ENCODE assay signal across 22 mouse cellular contexts in genomic region chr5:52975557-52976088, GRCm38 (mm10).
A peak's percentile ranks its signal among the peaks of the same experiment; 100 is the strongest.
DNase-seq lines count a peak whose midpoint lies in the region; ATAC-seq and TF ChIP-seq lines count a peak whose summit lies in the region.
"Had no signal": no experiment of that assay in that cellular context is flagged by ENCODE, and none has a peak within 500 bp of the region (broad histone marks: within the 10 kb centered on the region; RNA-seq: fewer than 3 reads in every experiment).

No protein-coding gene starts in this region.

- H3K9ac ChIP-seq in lung, embryonic 14.5 days: no peak overlapping the region
- H3K9ac ChIP-seq in intestine, embryonic 16.5 days (ENCODE audit: low read depth, low read length): no peak overlapping the region
- no peak overlapping the region for H3K9ac ChIP-seq in kidney, postnatal 0 days (ENCODE audit: low read depth, low read length)
- no peak overlapping the region for H3K9ac ChIP-seq in midbrain, embryonic 13.5 days (replicated peaks)
- H3K9ac ChIP-seq: embryonic facial prominence, embryonic 15.5 days; heart, embryonic 15.5 days; hindbrain, embryonic 14.5 days; limb, embryonic 12.5 days; neural tube, embryonic 15.5 days had no signal

- no peak overlapping the region for H3K4me3 ChIP-seq in lung, embryonic 14.5 days (ENCODE audit: low read depth, low read length)
- H3K4me3 ChIP-seq in lung, adult 2 months (replicated peaks; ENCODE audit: extremely low read depth, low read depth, low read length): no peak overlapping the region
- H3K4me3 ChIP-seq in intestine, embryonic 16.5 days (ENCODE audit: low read length): no peak overlapping the region
- no peak overlapping the region for H3K4me3 ChIP-seq in kidney, postnatal 0 days (replicated peaks; ENCODE audit: low read depth, low read length)
- no peak overlapping the region for H3K4me3 ChIP-seq in midbrain, embryonic 13.5 days (replicated peaks)
- H3K4me3 ChIP-seq: embryonic facial prominence, embryonic 15.5 days; gastrocnemius, adult 2 months; heart, embryonic 15.5 days; left cerebral cortex, adult 2 months; limb, embryonic 12.5 days; neural tube, embryonic 15.5 days had no signal

- H3K27me3 ChIP-seq in lung, embryonic 14.5 days (ENCODE audit: insufficient read depth, low read length): no peaks in the 10 kb centered on the region
- no peaks in the 10 kb centered on the region for H3K27me3 ChIP-seq in intestine, embryonic 16.5 days (replicated peaks; ENCODE audit: control insufficient read depth, insufficient read depth, low read length)
- H3K27me3 ChIP-seq in kidney, postnatal 0 days (ENCODE audit: insufficient read depth, low read length): no peaks in the 10 kb centered on the region
- H3K27me3 ChIP-seq in midbrain, embryonic 13.5 days: no peaks in the 10 kb centered on the region
- H3K27me3 ChIP-seq: embryonic facial prominence, embryonic 15.5 days; heart, embryonic 15.5 days; limb, embryonic 12.5 days; neural tube, embryonic 15.5 days had no signal

- 0 out of 2 replicates have a peak, but pooled peaks cover 7% of the 10 kb centered on the region for H3K4me1 ChIP-seq in lung, embryonic 14.5 days (ENCODE audit: insufficient read depth)
- no peaks in the 10 kb centered on the region for H3K4me1 ChIP-seq in lung, adult 2 months (ENCODE audit: control insufficient read depth, insufficient read depth, low read length)
- no peaks in the 10 kb centered on the region for H3K4me1 ChIP-seq in intestine, embryonic 16.5 days (ENCODE audit: control insufficient read depth, insufficient read depth, low read length)
- no peaks in the 10 kb centered on the region for H3K4me1 ChIP-seq in kidney, postnatal 0 days (replicated peaks; ENCODE audit: insufficient read depth, low read length)
- peaks cover 4% of the 10 kb centered on the region; the same call in 1 of the 2 replicates for H3K4me1 ChIP-seq in midbrain, embryonic 13.5 days (replicated peaks)
- H3K4me1 ChIP-seq: embryonic facial prominence, embryonic 15.5 days; neural tube, embryonic 15.5 days had no signal

- H3K9me3 ChIP-seq in lung, embryonic 14.5 days (ENCODE audit: low read depth, low read length): no peaks in the 10 kb centered on the region; the same call in 1 of the 2 replicates
- no peaks in the 10 kb centered on the region for H3K9me3 ChIP-seq in intestine, embryonic 16.5 days (ENCODE audit: control insufficient read depth, low read length)
- H3K9me3 ChIP-seq in kidney, postnatal 0 days (replicated peaks; ENCODE audit: low read length): no peaks in the 10 kb centered on the region
- no peaks in the 10 kb centered on the region for H3K9me3 ChIP-seq in midbrain, embryonic 13.5 days
- H3K9me3 ChIP-seq: embryonic facial prominence, embryonic 15.5 days; heart, embryonic 15.5 days; limb, embryonic 12.5 days; neural tube, embryonic 15.5 days had no signal

- TF ChIP-seq POLR2A in lung, adult 2 months (IDR thresholded peaks at IDR 0.05; ENCODE audit: borderline replicate concordance, extremely low read depth, low read depth, low read length): no peak

- 45% methylated on average over 8 of the region's 8 CpGs for WGBS in lung, embryonic 14.5 days
- 55% methylated on average over 8 of the region's 8 CpGs for whole genome bisulfite sequencing in lung, adult 2 months
- WGBS in intestine, embryonic 16.5 days: 64% methylated on average over 8 of the region's 8 CpGs
- WGBS in kidney, postnatal 0 days: 46% methylated on average over 8 of the region's 8 CpGs
- WGBS in midbrain, embryonic 13.5 days: 74% methylated on average over 8 of the region's 8 CpGs

- H3K36me3 ChIP-seq in lung, embryonic 14.5 days (ENCODE audit: insufficient read depth): no peaks in the 10 kb centered on the region
- no peaks in the 10 kb centered on the region for H3K36me3 ChIP-seq in intestine, embryonic 16.5 days (ENCODE audit: control insufficient read depth, insufficient read depth, low read length)
- H3K36me3 ChIP-seq in kidney, postnatal 0 days (ENCODE audit: insufficient read depth, low read length): no peaks in the 10 kb centered on the region
- H3K36me3 ChIP-seq in midbrain, embryonic 13.5 days: no peaks in the 10 kb centered on the region
- H3K36me3 ChIP-seq: embryonic facial prominence, embryonic 15.5 days; G1E; heart, embryonic 15.5 days; limb, embryonic 12.5 days; neural tube, embryonic 15.5 days had no signal

- peak; percentile 42 for DNase-seq in lung, embryonic 14.5 days
- DNase-seq in lung, adult 2 months: no peak
- DNase-seq in kidney, postnatal 0 days (ENCODE audit: low spot score): peak; percentile 67
- DNase-seq in lung, postnatal 14 days: peak; percentile 24
- DNase-seq in spleen, postnatal 14 days (ENCODE audit: low spot score in 2 of 2): no peak
- no peak for DNase-seq in heart, adult 11 months
- DNase-seq: adrenal gland, postnatal 25 days; cerebellum, adult 9-10 months; gastrocnemius, adult 2 months; heart, adult 18-20 months; right cerebral cortex, postnatal 4 days; thymus, postnatal 36 days had no signal

- ATAC-seq in lung, embryonic 14.5 days (ENCODE audit: insufficient read depth): peak; percentile 65
- peak; percentile 43 for ATAC-seq in intestine, embryonic 16.5 days
- peak; percentile 91 for ATAC-seq in kidney, postnatal 0 days (replicated peaks; ENCODE audit: low FRiP score, low read depth)
- ATAC-seq in midbrain, embryonic 13.5 days: no peak
- ATAC-seq: forebrain, embryonic 14.5 days had no signal

- no peak for TF ChIP-seq CTCF in lung, embryonic 14.5 days (IDR thresholded peaks at IDR 0.05; ENCODE audit: low read depth)
- TF ChIP-seq CTCF in lung, adult 2 months (IDR thresholded peaks at IDR 0.05; ENCODE audit: insufficient read depth, low read length): no peak
- no peak for TF ChIP-seq CTCF in kidney, postnatal 0 days (IDR thresholded peaks at IDR 0.05; ENCODE audit: low read depth)

- H3K4me2 ChIP-seq in lung, embryonic 14.5 days: no peak overlapping the region
- H3K4me2 ChIP-seq in intestine, embryonic 16.5 days (ENCODE audit: low read depth, low read length): no peak overlapping the region
- no peak overlapping the region for H3K4me2 ChIP-seq in kidney, postnatal 0 days (ENCODE audit: low read length)
- H3K4me2 ChIP-seq in midbrain, embryonic 13.5 days (replicated peaks): no peak overlapping the region
- H3K4me2 ChIP-seq: embryonic facial prominence, embryonic 15.5 days; heart, embryonic 15.5 days; hindbrain, embryonic 14.5 days; limb, embryonic 12.5 days; neural tube, embryonic 15.5 days had no signal

- H3K27ac ChIP-seq in lung, embryonic 14.5 days (ENCODE audit: low read depth): peak overlapping the region; percentile 67; the same call in 1 of the 2 replicates
- no peak overlapping the region for H3K27ac ChIP-seq in intestine, embryonic 16.5 days (ENCODE audit: low read length)
- H3K27ac ChIP-seq in kidney, postnatal 0 days: 0 out of 2 replicates have a peak overlapping the region, but pooled peaks have one; percentile 44
- H3K27ac ChIP-seq in midbrain, embryonic 13.5 days: no peak overlapping the region
- H3K27ac ChIP-seq: embryonic facial prominence, embryonic 15.5 days; gastrocnemius, adult 2 months; heart, embryonic 15.5 days; hindbrain, embryonic 14.5 days; left cerebral cortex, adult 2 months; limb, embryonic 12.5 days; neural tube, embryonic 15.5 days had no signal

Comparison
In these comparisons a context has a peak if more than half of its experiments do, and no peak if none do; other contexts are left out.
1. DNase-seq: peak in lung, embryonic 14.5 days (single experiment), kidney, postnatal 0 days (single experiment) and lung, postnatal 14 days (single experiment); none in lung, adult 2 months (single experiment), spleen, postnatal 14 days (0 of 2) and heart, adult 11 months (single experiment).
2. H3K27ac ChIP-seq: peak in lung, embryonic 14.5 days (single experiment) and kidney, postnatal 0 days (single experiment); none in intestine, embryonic 16.5 days (single experiment) and midbrain, embryonic 13.5 days (single experiment).